Mouse (Mus musculus) testis, adult 2 months (tissue): ENCODE measurements around the gene Dpp6.

ENCODE experiments used
- CTCF ChIP-seq: fragments of 200-500 bp; IDR thresholded peaks from 2 replicates; pipeline ENCODE4 v1.5.1; 2012; ENCODE audit warnings: low read depth, mild to moderate bottlenecking, inconsistent platforms, low read length, moderate library complexity; ENCODE audit not compliant: control insufficient read depth, insufficient read depth, insufficient replicate concordance
- POLR2A ChIP-seq: fragments of 200-500 bp; IDR thresholded peaks from 2 replicates; pipeline ENCODE4 v1.6.1; 2012; ENCODE audit warnings: low read depth, mild to moderate bottlenecking, inconsistent platforms, low read length, moderate library complexity; ENCODE audit not compliant: control insufficient read depth

DNA sequence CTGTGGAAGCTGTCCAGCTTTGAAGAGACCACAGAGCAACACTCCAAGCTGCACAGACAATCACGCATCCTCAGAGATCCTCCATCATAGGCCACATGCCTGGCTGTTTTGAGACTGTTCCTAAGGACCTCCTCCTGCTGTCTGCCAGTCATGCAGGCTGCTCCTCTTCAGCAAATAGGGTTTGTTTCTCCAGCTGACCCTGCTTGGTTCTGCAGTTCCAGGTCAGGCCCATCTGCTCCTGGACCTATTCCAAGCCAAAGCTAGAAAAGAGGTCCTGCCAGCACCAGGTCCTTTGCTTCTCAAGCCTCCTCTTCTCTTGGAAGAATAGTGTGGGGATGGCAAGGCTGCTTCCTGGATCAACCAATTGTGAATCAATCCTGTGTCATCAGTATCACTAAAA, 556.9 kb downstream of the Dpp6 start:
- TF ChIP-seq POLR2A: no peak
- TF ChIP-seq CTCF: no peak
